Mouse (Mus musculus): Measurements from ENCODE around the gene Pcnx. TPM values are rescaled to one million over a fixed set of nuclear protein-coding genes. Genes with fewer than 3 reads are reported as not detected.

Pcnx gene
- polyA plus RNA-seq, 1 experiment: 17.6 TPM

Other genes starting within 250 kb of the Pcnx start
- 31.2 TPM for gene Ttc9, start 228.8 kb upstream of the Pcnx start, polyA plus RNA-seq (2012; fragmentation: generic; extraction: Trizol)
- gene Map3k9, start 78.8 kb upstream of the Pcnx start, polyA plus RNA-seq (2012; fragmentation: generic; extraction: Trizol): 0.20 TPM

Measured in myocyte (in vitro differentiated cells).